ENCODE assay signal across 10 mouse cellular contexts in the genomic region with DNA sequence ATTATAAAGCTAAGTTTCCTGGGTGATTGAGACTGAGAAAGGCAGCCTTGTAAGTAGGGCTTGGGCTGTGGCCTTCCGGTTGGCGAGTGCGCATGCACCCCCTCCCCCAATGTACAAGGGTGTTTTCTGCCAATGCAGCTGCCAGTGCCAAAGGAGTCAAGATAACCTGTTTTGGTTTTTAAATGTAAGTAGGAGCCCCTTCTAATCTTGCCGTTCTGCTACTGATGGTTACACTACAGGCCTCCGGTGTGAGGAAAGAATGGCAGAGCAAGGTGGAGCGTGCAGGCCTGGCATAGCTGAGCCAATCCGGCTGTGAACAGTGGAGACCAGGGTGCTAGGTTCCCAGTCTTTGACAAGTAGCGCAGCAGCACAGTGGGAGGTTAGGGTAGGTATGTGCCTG. TPM values are rescaled to one million over a fixed set of nuclear protein-coding genes. Genes with fewer than 3 reads are reported as not detected.
A peak's percentile ranks its signal among the peaks of the same experiment; 100 is the strongest.
DNase-seq lines count a peak whose midpoint lies in the region; ATAC-seq lines count a peak whose summit lies in the region.
"Had no signal": no experiment of that assay in that cellular context is flagged by ENCODE, and none has a peak within 500 bp of the region (broad histone marks: within the 10 kb centered on the region; RNA-seq: fewer than 3 reads in every experiment).

No protein-coding gene starts in this region.

- no peaks in the 10 kb centered on the region for H3K9me3 ChIP-seq in embryonic facial prominence, embryonic 12.5 days
- H3K9me3 ChIP-seq in hindbrain, embryonic 16.5 days (ENCODE audit: control insufficient read depth, low read length), result no peaks in the 10 kb centered on the region
- no peaks in the 10 kb centered on the region for H3K9me3 ChIP-seq in midbrain, embryonic 12.5 days
- no peaks in the 10 kb centered on the region for H3K9me3 ChIP-seq in liver, embryonic 11.5 days (ENCODE audit: control insufficient read depth, low read length)

- no peak for ATAC-seq in embryonic facial prominence, embryonic 12.5 days (ENCODE audit: insufficient number of reproducible peaks, insufficient read depth, low FRiP score, low TSS enrichment)
- ATAC-seq in hindbrain, embryonic 16.5 days, result no peak
- no peak for ATAC-seq in midbrain, embryonic 12.5 days (ENCODE audit: low FRiP score, low read depth)
- ATAC-seq in liver, embryonic 11.5 days (replicated peaks; ENCODE audit: low FRiP score), result no peak
- no peak for ATAC-seq in erythroblast, adult 5-6 weeks (replicated peaks; ENCODE audit: low FRiP score, poor library complexity, severe bottlenecking)

- H3K9ac ChIP-seq in embryonic facial prominence, embryonic 12.5 days, result no peak overlapping the region
- peak overlapping the region; percentile 49 for H3K9ac ChIP-seq in hindbrain, embryonic 16.5 days (ENCODE audit: low read depth, low read length)
- peak overlapping the region; percentile 91 for H3K9ac ChIP-seq in midbrain, embryonic 12.5 days (replicated peaks)
- no peak overlapping the region for H3K9ac ChIP-seq in liver, embryonic 11.5 days (ENCODE audit: low read depth, low read length)
- H3K9ac ChIP-seq: lung, embryonic 14.5 days had no signal

- H3K27me3 ChIP-seq in embryonic facial prominence, embryonic 12.5 days, result peaks cover 53% of the 10 kb centered on the region
- no peaks in the 10 kb centered on the region for H3K27me3 ChIP-seq in hindbrain, embryonic 16.5 days (replicated peaks; ENCODE audit: control insufficient read depth, insufficient read depth, low read length)
- H3K27me3 ChIP-seq in midbrain, embryonic 12.5 days, result peaks cover 21% of the 10 kb centered on the region
- H3K27me3 ChIP-seq in liver, embryonic 11.5 days (replicated peaks; ENCODE audit: control insufficient read depth, insufficient read depth, low read length), result peaks cover 56% of the 10 kb centered on the region

- WGBS in embryonic facial prominence, embryonic 12.5 days, result 78% methylated on average over 8 of the region's 8 CpGs
- 33% methylated on average over 8 of the region's 8 CpGs for WGBS in hindbrain, embryonic 16.5 days
- WGBS in midbrain, embryonic 12.5 days, result 65% methylated on average over 8 of the region's 8 CpGs
- 80% methylated on average over 8 of the region's 8 CpGs for WGBS in liver, embryonic 11.5 days

- peak overlapping the region; percentile 25 for H3K4me2 ChIP-seq in embryonic facial prominence, embryonic 12.5 days (replicated peaks)
- H3K4me2 ChIP-seq in hindbrain, embryonic 16.5 days (ENCODE audit: low read length), result peak overlapping the region; percentile 80
- H3K4me2 ChIP-seq in midbrain, embryonic 12.5 days (replicated peaks), result peak overlapping the region; percentile 81
- H3K4me2 ChIP-seq in liver, embryonic 11.5 days, result no peak overlapping the region
- H3K4me2 ChIP-seq: lung, embryonic 14.5 days had no signal

- H3K4me1 ChIP-seq in brown adipose tissue, adult 24 weeks (ENCODE audit: control insufficient read depth, insufficient read depth, insufficient read length, low read length), result peaks cover 3% of the 10 kb centered on the region; the same call in 1 of the 2 replicates
- peaks cover 10% of the 10 kb centered on the region; the same call in 1 of the 2 replicates for H3K4me1 ChIP-seq in embryonic facial prominence, embryonic 12.5 days
- peaks cover 33% of the 10 kb centered on the region for H3K4me1 ChIP-seq in hindbrain, embryonic 16.5 days (ENCODE audit: control insufficient read depth, insufficient read depth, low read depth, low read length)
- peaks cover 31% of the 10 kb centered on the region for H3K4me1 ChIP-seq in midbrain, embryonic 12.5 days
- no peaks in the 10 kb centered on the region; the same call in 1 of the 2 replicates for H3K4me1 ChIP-seq in liver, embryonic 11.5 days (replicated peaks; ENCODE audit: control insufficient read depth, insufficient read depth, low read length)

- no peaks in the 10 kb centered on the region for H3K36me3 ChIP-seq in embryonic facial prominence, embryonic 12.5 days
- no peaks in the 10 kb centered on the region for H3K36me3 ChIP-seq in hindbrain, embryonic 16.5 days (ENCODE audit: control insufficient read depth, insufficient read depth, low read length)
- no peaks in the 10 kb centered on the region for H3K36me3 ChIP-seq in midbrain, embryonic 12.5 days
- no peaks in the 10 kb centered on the region for H3K36me3 ChIP-seq in liver, embryonic 11.5 days (ENCODE audit: control insufficient read depth, insufficient read depth, low read length)

- DNase-seq in liver, embryonic 11.5 days (ENCODE audit: low spot score), result no peak
- DNase-seq in urinary bladder, adult 18-20 months (ENCODE audit: low spot score in 2 of 2), result no peak
- no peak for DNase-seq in heart, adult 9 months (ENCODE audit: low spot score in 2 of 2)
- DNase-seq: adrenal gland, postnatal 10 days; lung, embryonic 14.5 days had no signal

- peak overlapping the region; percentile 58 for H3K4me3 ChIP-seq in brown adipose tissue, adult 24 weeks (ENCODE audit: insufficient read depth, low read depth, low read length)
- H3K4me3 ChIP-seq in embryonic facial prominence, embryonic 12.5 days, result peak overlapping the region; percentile 12; the same call in 1 of the 2 replicates
- peak overlapping the region; percentile 84 for H3K4me3 ChIP-seq in hindbrain, embryonic 16.5 days (ENCODE audit: low read length)
- peak overlapping the region; percentile 84 for H3K4me3 ChIP-seq in midbrain, embryonic 12.5 days
- H3K4me3 ChIP-seq in liver, embryonic 11.5 days (ENCODE audit: low read depth, low read length), result no peak overlapping the region

- H3K27ac ChIP-seq in brown adipose tissue, adult 24 weeks (replicated peaks; ENCODE audit: low read depth, low read length), result peak overlapping the region; percentile 88
- H3K27ac ChIP-seq in embryonic facial prominence, embryonic 12.5 days, result no peak overlapping the region
- H3K27ac ChIP-seq in hindbrain, embryonic 16.5 days (ENCODE audit: low read depth, low read length), result peak overlapping the region; percentile 40
- no peak overlapping the region for H3K27ac ChIP-seq in midbrain, embryonic 12.5 days (replicated peaks)
- H3K27ac ChIP-seq in liver, embryonic 11.5 days (ENCODE audit: low read depth, low read length), result no peak overlapping the region

RNA-seq across cellular contexts. Expression of gene Ntrk2, which starts 3.6 kb away (rescaled TPM):
- 110 and 116 TPM in 2 replicates for polyA plus RNA-seq in brown adipose tissue, adult 24 weeks (2012; ENCODE audit: insufficient read depth, insufficient read length, missing spikeins)
- 29.2 and 30.8 TPM in 2 replicates for polyA plus RNA-seq in embryonic facial prominence, embryonic 12.5 days (2016; fragmentation: Nextera tagmentation; extraction: Ambion mirVana)
- polyA plus RNA-seq in hindbrain, embryonic 16.5 days (2015; fragmentation: Nextera tagmentation; extraction: Ambion mirVana), result 137 and 146 TPM in 2 replicates
- polyA plus RNA-seq in midbrain, embryonic 12.5 days (2016; fragmentation: Nextera tagmentation; extraction: Ambion mirVana), result 50.1 and 63.7 TPM in 2 replicates
- 0.97 and 1.9 TPM in 2 replicates for polyA plus RNA-seq in liver, embryonic 11.5 days (2014; fragmentation: Nextera tagmentation; extraction: Ambion mirVana)
- total RNA-seq in erythroblast, adult 5-6 weeks (2015; ENCODE audit: low replicate concordance), result 0.38 TPM in 1 of 2 replicates, not detected in the other
- not detected in 2 replicates for total RNA-seq in erythroblast, adult 5-6 weeks (2017; ENCODE audit: low replicate concordance)

Comparison
In these comparisons a context has a peak if more than half of its experiments do, and no peak if none do; other contexts are left out.
1. H3K27ac ChIP-seq: peak in brown adipose tissue, adult 24 weeks (single experiment) and hindbrain, embryonic 16.5 days (single experiment); none in embryonic facial prominence, embryonic 12.5 days (single experiment), midbrain, embryonic 12.5 days (single experiment) and liver, embryonic 11.5 days (single experiment).
2. H3K9ac ChIP-seq: peak in hindbrain, embryonic 16.5 days (single experiment) and midbrain, embryonic 12.5 days (single experiment); none in embryonic facial prominence, embryonic 12.5 days (single experiment) and liver, embryonic 11.5 days (single experiment).
3. RNA of gene Ntrk2, which starts 3.6 kb away (polyA plus RNA-seq): 137 to 146 TPM in hindbrain, embryonic 16.5 days, 110 to 116 TPM in brown adipose tissue, adult 24 weeks, 50.1 to 63.7 TPM in midbrain, embryonic 12.5 days and 29.2 to 30.8 TPM in embryonic facial prominence, embryonic 12.5 days; 0.97 to 1.9 TPM in liver, embryonic 11.5 days; every median in the first group is over 10 times any median in the second.